Mouse (Mus musculus) heart, adult 2 months (tissue): ENCODE data around the gene Taf1d. TPM values are rescaled to one million over a fixed set of nuclear protein-coding genes. Genes with fewer than 3 reads are reported as not detected.

ENCODE experiments used
- DNase-seq, 2 experiments: peaks; one replicate each; pipeline ENCODE4 v3.0.0; 2021
- H3K27ac ChIP-seq: fragments of 200-600 bp; 2 replicates; pipeline ENCODE4 v1.8.1; 2022
- H3K27me3 ChIP-seq: fragments of 200-500 bp; 2 replicates; pipeline ENCODE4 v1.6.1; 2012; ENCODE audit warnings: mild to moderate bottlenecking, low read length, inconsistent platforms, mixed read lengths; ENCODE audit not compliant: control insufficient read depth, insufficient read depth
- H3K36me3 ChIP-seq: fragments of 200-500 bp; 2 replicates; pipeline ENCODE4 v1.6.1; 2012; ENCODE audit warnings: low read length, inconsistent platforms; ENCODE audit not compliant: control insufficient read depth, insufficient read depth
- H3K4me1 ChIP-seq: fragments of 200-500 bp; 2 replicates; pipeline ENCODE4 v1.6.1; 2011; ENCODE audit warnings: low read length; ENCODE audit not compliant: control insufficient read depth, insufficient read depth
- H3K4me3 ChIP-seq: fragments of 200-600 bp; 2 replicates; pipeline ENCODE4 v1.8.1; 2022
- H3K79me2 ChIP-seq: fragments of 200-500 bp; replicated peaks from 2 replicates; pipeline ENCODE4 v1.6.1; 2012; ENCODE audit warnings: mild to moderate bottlenecking, inconsistent platforms, low read length, moderate library complexity, mixed read lengths; ENCODE audit not compliant: control insufficient read depth, insufficient read depth
- H3K9ac ChIP-seq: fragments of 200-500 bp; 2 replicates; pipeline ENCODE4 v1.6.1; 2012; ENCODE audit warnings: low read depth, mild to moderate bottlenecking, control low read depth, inconsistent platforms, low read length, mixed read lengths
- CTCF ChIP-seq: fragments of 200-600 bp; IDR thresholded peaks from 2 replicates; pipeline ENCODE4 v1.8.1; 2022; ENCODE audit warnings: antibody characterized with exemption, mild to moderate bottlenecking, moderate library complexity
- EP300 ChIP-seq: fragments of 200-500 bp; IDR thresholded peaks from 2 replicates; pipeline ENCODE4 v1.6.1; 2011; ENCODE audit warnings: low read depth, low read length, control low read depth; ENCODE audit not compliant: insufficient read depth
- POLR2A ChIP-seq: fragments of 200-500 bp; IDR thresholded peaks from 2 replicates; pipeline ENCODE4 v1.6.1; 2011; ENCODE audit warnings: mild to moderate bottlenecking, low read depth, low read length, control low read depth; ENCODE audit not compliant: insufficient read depth
- WGBS: fragments of 180-500 bp; shearing (Covaris S2); methylation state at CpG from one replicate; pipeline ENCODE4 v1.1.7; 2018; 5-methylcytosine and 5-hydroxymethylcytosine counted together
- intact Hi-C: fragments of 180-260 bp; cut with DNase I; formaldehyde crosslinking; loops from one replicate; pipeline ENCODE4 v1.15.1; 2025
- microRNA-seq, 2 experiments: library from miRNA; unstranded; fragments of <30 nt; microRNA quantifications; one replicate each; pipeline ENCODE4 v1.2.0; 2021
- polyA plus RNA-seq: library from polyadenylated mRNA; depleted of rRNA; stranded (reverse); fragments of >200 nt; gene quantifications from 2 replicates; pipeline ENCODE4 v1.2.3, GENCODE M21; 2012; rRNA removed
- total RNA-seq, 2 experiments: library from RNA; stranded (reverse); gene quantifications; 2 replicates each; pipeline ENCODE4 v1.2.3; 2021

Taf1d gene
- total and polyA plus RNA-seq, 3 experiments, result 5.8 to 28.0 (median 26.0) TPM

- intact Hi-C loops, result loop anchor here (5.0 kb wide), 1 partner anchor 127 kb away; the partner anchor contains the start of gene Smco4
- TF ChIP-seq EP300, result no peak
- H3K4me1 ChIP-seq, result no peaks in the 10 kb centered on the region
- no peaks in the 10 kb centered on the region for H3K27me3 ChIP-seq
- H3K4me3 ChIP-seq, result no peak overlapping the region
- H3K9ac ChIP-seq, result no peak overlapping the region
- no peaks in the 10 kb centered on the region for H3K79me2 ChIP-seq
- 65% methylated on average over 1 of the region's 1 CpGs for WGBS
- DNase-seq, result no peak
- no peaks in the 10 kb centered on the region for H3K36me3 ChIP-seq
- H3K27ac ChIP-seq, result no peak overlapping the region
These were observed 58.8 kb downstream of the Taf1d start for GRCm38 (mm10) chr9:15364843-15365242.

- intact Hi-C loops, result loop anchor here (1.0 kb wide), 1 partner anchor 318 kb away; no protein-coding TSS in a partner anchor
- 93% methylated on average over 1 of the region's 1 CpGs for WGBS
- no peak for DNase-seq
- no peaks in the 10 kb centered on the region for H3K4me1 ChIP-seq
- H3K9ac ChIP-seq, result no peak overlapping the region
- no peaks in the 10 kb centered on the region for H3K36me3 ChIP-seq
- no peak overlapping the region for H3K4me3 ChIP-seq
- H3K79me2 ChIP-seq, result no peaks in the 10 kb centered on the region
- no peak overlapping the region for H3K27ac ChIP-seq
- TF ChIP-seq POLR2A (no peak), CTCF (peak; percentile 72)
- H3K27me3 ChIP-seq, result no peaks in the 10 kb centered on the region
These were observed 59.8 kb downstream of the Taf1d start for GRCm38 (mm10) chr9:15365856-15366255.

- Histone ChIP-seq H3K36me3 (no peaks in the 10 kb centered on the region), H3K4me3 (no peak overlapping the region), H3K27me3 (no peaks in the 10 kb centered on the region), H3K79me2 (no peaks in the 10 kb centered on the region), H3K9ac (no peak overlapping the region), H3K4me1 (no peaks in the 10 kb centered on the region), H3K27ac (no peak overlapping the region)
- no peak for TF ChIP-seq POLR2A
- TF ChIP-seq EP300, result no peak
- TF ChIP-seq CTCF, result no peak
- WGBS, result 60% methylated on average over 2 of the region's 2 CpGs
- intact Hi-C loops, result loop anchor here (1.0 kb wide), 1 partner anchor 318 kb away; no protein-coding TSS in a partner anchor
- DNase-seq, result no peak
These were observed 60.2 kb downstream of the Taf1d start for GRCm38 (mm10) chr9:15366260-15366659.

Small RNAs within 50 kb of the gene (microRNA-seq; reads per million reads assigned to microRNA genes)
- 0 reads per million in 2 experiments for gene Gm49349
- 0 reads per million in 2 experiments for gene mmu-mir-7650

Other genes with a start within 250 kb of the Taf1d start
- under 1 TPM; 0.05 to 0.16 TPM for gene Hephl1, start 194.1 kb upstream of the Taf1d start, total RNA-seq
- gene Hephl1, start 194.1 kb upstream of the Taf1d start, polyA plus RNA-seq, result 0.06 TPM in 2 replicates
- gene Vstm5, start 67.2 kb upstream of the Taf1d start, total RNA-seq, result under 1 TPM; 0.23 to 0.32 TPM
- 0.31 and 0.59 TPM in 2 replicates for gene Vstm5, start 67.2 kb upstream of the Taf1d start, polyA plus RNA-seq
- gene Med17, start 26.3 kb upstream of the Taf1d start, total RNA-seq, result 10 to 100 TPM; 14.3 to 14.6 TPM
- 10.3 and 13.6 TPM in 2 replicates for gene Med17, start 26.3 kb upstream of the Taf1d start, polyA plus RNA-seq
- 1 to 10 TPM; 4.9 to 5.7 TPM for gene 4931406C07Rik, start 234 bp downstream of the Taf1d start, total RNA-seq
- gene 4931406C07Rik, start 234 bp downstream of the Taf1d start, polyA plus RNA-seq, result 8.1 and 12.3 TPM in 2 replicates
- gene Cep295, start 51.6 kb downstream of the Taf1d start, total RNA-seq, result 1 to 10 TPM; 5.8 to 8.5 TPM
- 3.0 and 4.1 TPM in 2 replicates for gene Cep295, start 51.6 kb downstream of the Taf1d start, polyA plus RNA-seq
- 10 to 100 TPM; 24.9 to 25.8 TPM for gene Smco4, start 187.2 kb downstream of the Taf1d start, total RNA-seq
- 16.5 and 34.0 TPM in 2 replicates for gene Smco4, start 187.2 kb downstream of the Taf1d start, polyA plus RNA-seq